Mouse (Mus musculus) lung, adult 2 months (tissue): ENCODE data around the gene 1700016K19Rik.

Experiments used
- CTCF ChIP-seq: fragments of 200-500 bp; IDR thresholded peaks from 2 replicates; pipeline ENCODE4 v1.5.1; 2011; ENCODE audit warnings: mild to moderate bottlenecking, low read length, control low read depth; ENCODE audit not compliant: insufficient read depth
- POLR2A ChIP-seq: fragments of 200-500 bp; IDR thresholded peaks from 2 replicates; pipeline ENCODE4 v1.6.1; 2011; ENCODE audit warnings: low read depth, mild to moderate bottlenecking, control low read depth, low read length, borderline replicate concordance; ENCODE audit errors: extremely low read depth

DNA sequence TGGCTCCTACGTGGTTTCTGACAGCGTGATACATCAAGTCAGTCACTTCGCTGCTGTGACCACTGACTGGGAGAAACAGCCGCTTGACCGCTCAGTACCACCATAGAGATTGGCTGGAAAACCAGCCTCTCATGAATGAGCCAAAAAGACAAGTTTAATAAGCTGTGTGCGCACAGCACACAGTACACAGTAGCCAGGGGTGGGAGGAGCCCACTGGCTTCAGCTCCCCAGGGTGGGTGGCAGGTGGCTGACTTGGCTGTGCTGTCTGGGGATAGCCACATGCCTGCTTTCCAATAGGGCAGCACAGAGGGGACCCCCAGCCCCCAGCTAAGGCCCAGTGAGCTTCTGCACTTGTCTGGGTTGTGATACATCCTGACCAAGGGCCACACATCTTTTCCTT lies 44.8 kb downstream of the 1700016K19Rik start:
- TF ChIP-seq CTCF (no peak), POLR2A (no peak)
